Mouse (Mus musculus) cerebellum, adult (tissue): ENCODE measurements at regions not wholly inside any gene's neighbourhood (a gene's known extent, or its start where the extent isn't known, plus 50 kb on each side); places are given as distances from the start of the nearest gene placed in this dataset.

Experiments used
- ATAC-seq: cut with Nextera tagmentation; 2 replicates; pipeline ENCODE4 v1.9.2; 2017; ENCODE audit warnings: mild to moderate bottlenecking, moderate library complexity, mixed read lengths; ENCODE audit not compliant: insufficient number of reproducible peaks, low FRiP score, low TSS enrichment

- ATAC-seq = no peak
These were observed 801.8 kb upstream of the B3galt2 start for GRCm38 (mm10) chr1:142838663-142839062.

GRCm38 (mm10) chr1:142867024-142867700 is 773.3 kb upstream of the B3galt2 start:
- no peak for ATAC-seq

GRCm38 (mm10) chr1:142891842-142892241 is 748.6 kb upstream of the B3galt2 start:
- no peak for ATAC-seq

- ATAC-seq = no peak
These were observed 747.3 kb upstream of the B3galt2 start for GRCm38 (mm10) chr1:142893156-142893555.

GRCm38 (mm10) chr1:142894145-142894544 is 746.3 kb upstream of the B3galt2 start:
- no peak for ATAC-seq

- no peak for ATAC-seq
These were observed 745.4 kb upstream of the B3galt2 start for GRCm38 (mm10) chr1:142895081-142895480.

GRCm38 (mm10) chr1:142909907-142910306 is 730.6 kb upstream of the B3galt2 start:
- ATAC-seq = no peak

GRCm38 (mm10) chr1:142956686-142957085 is 683.8 kb upstream of the B3galt2 start:
- ATAC-seq = no peak

GRCm38 (mm10) chr1:142971475-142971874 is 669.0 kb upstream of the B3galt2 start:
- no peak for ATAC-seq

- no peak for ATAC-seq
These were observed 667.1 kb upstream of the B3galt2 start for GRCm38 (mm10) chr1:142973387-142973786.

GRCm38 (mm10) chr1:142982994-142983393 is 657.5 kb upstream of the B3galt2 start:
- ATAC-seq = no peak

- ATAC-seq = no peak
These were observed 656.8 kb upstream of the B3galt2 start for GRCm38 (mm10) chr1:142983641-142984040.

- no peak for ATAC-seq
These were observed 654.9 kb upstream of the B3galt2 start for GRCm38 (mm10) chr1:142985516-142985915.

GRCm38 (mm10) chr1:143000216-143000615 is 640.2 kb upstream of the B3galt2 start:
- no peak for ATAC-seq

- ATAC-seq = no peak
These were observed 639.4 kb upstream of the B3galt2 start for GRCm38 (mm10) chr1:143001112-143001511.

- no peak for ATAC-seq
These were observed 634.4 kb upstream of the B3galt2 start for GRCm38 (mm10) chr1:143006045-143006444.

- ATAC-seq = no peak
These were observed 620.5 kb upstream of the B3galt2 start for GRCm38 (mm10) chr1:143019982-143020381.

- no peak for ATAC-seq
These were observed 587.3 kb upstream of the B3galt2 start for GRCm38 (mm10) chr1:143053161-143053560.

- ATAC-seq = 0 out of 2 replicates have a peak, but pooled peaks have one; percentile 40
These were observed 586.9 kb upstream of the B3galt2 start for GRCm38 (mm10) chr1:143053599-143053998.

GRCm38 (mm10) chr1:143054451-143055024 is 585.9 kb upstream of the B3galt2 start:
- ATAC-seq = no peak

GRCm38 (mm10) chr1:143060698-143061576 is 579.5 kb upstream of the B3galt2 start:
- no peak for ATAC-seq
